Mouse (Mus musculus) right cerebral cortex, postnatal 10 days (tissue): ENCODE measurements at regions not wholly inside any gene's neighbourhood (a gene's known extent, or its start where the extent isn't known, plus 50 kb on each side); places are given as distances from the start of the nearest gene placed in this dataset.

Experiments used
- DNase-seq, 2 experiments: peaks; one replicate each; pipeline ENCODE4 v3.0.0; 2021; ENCODE audit warnings: low spot score in 2 of 2

GRCm38 (mm10) chr2:75452274-75453148, 206.6 kb upstream of the Hnrnpa3 start:
- DNase-seq, result no peak

DNA sequence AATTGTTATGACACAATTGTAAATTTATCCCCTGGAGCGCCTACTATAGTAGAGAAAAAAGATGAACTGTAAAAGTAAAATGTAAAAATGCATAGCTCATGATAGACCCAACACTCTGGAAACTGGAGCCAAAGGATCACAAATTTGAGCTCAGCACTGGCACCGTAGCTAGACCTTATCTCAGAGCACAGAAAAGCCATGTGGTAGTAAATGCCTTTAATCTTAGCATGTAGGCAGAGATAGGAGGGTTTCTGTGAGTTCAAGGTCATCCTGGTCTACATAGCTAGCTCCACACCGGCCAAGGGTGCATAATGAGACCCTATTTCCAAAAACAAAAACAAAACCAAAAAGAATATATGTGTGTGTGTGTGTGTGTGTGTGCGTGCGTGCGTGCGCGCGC, 203.6 kb upstream of the Hnrnpa3 start:
- DNase-seq, result no peak

GRCm38 (mm10) chr2:75456272-75456671, 202.8 kb upstream of the Hnrnpa3 start:
- no peak for DNase-seq

GRCm38 (mm10) chr2:75457423-75457822, 201.6 kb upstream of the Hnrnpa3 start:
- DNase-seq, result no peak

GRCm38 (mm10) chr2:75458898-75459297, 200.2 kb upstream of the Hnrnpa3 start:
- no peak for DNase-seq

DNA sequence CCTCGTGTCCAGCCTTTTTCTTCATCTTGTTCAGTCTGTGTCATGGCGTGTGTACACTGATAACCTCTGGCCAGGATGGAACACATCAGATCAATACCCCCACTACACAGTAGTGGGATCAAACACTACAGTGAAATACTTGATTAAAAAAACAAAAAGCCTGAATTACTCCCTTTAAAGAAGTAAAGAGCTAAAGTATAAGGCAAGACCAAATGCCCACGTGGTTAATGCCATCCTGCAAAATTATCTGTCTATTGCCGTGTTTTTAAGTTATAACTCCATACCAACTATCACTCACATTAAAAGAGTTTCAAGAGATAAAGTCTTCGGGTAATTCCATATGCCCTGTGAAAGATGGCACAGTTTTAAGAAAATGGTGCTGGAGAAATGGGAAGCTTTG, 198.6 kb upstream of the Hnrnpa3 start:
- DNase-seq, result no peak

GRCm38 (mm10) chr2:75461019-75461418, 198.0 kb upstream of the Hnrnpa3 start:
- no peak for DNase-seq

- no peak for DNase-seq
These were observed 197.6 kb upstream of the Hnrnpa3 start for GRCm38 (mm10) chr2:75461421-75461991.

- no peak for DNase-seq
These were observed 196.9 kb upstream of the Hnrnpa3 start for GRCm38 (mm10) chr2:75462030-75462671.

GRCm38 (mm10) chr2:75463091-75463490, 196.0 kb upstream of the Hnrnpa3 start:
- DNase-seq, result no peak

- DNase-seq, result no peak
These were observed 194.6 kb upstream of the Hnrnpa3 start for GRCm38 (mm10) chr2:75464429-75464828.

GRCm38 (mm10) chr2:75468851-75469250, 190.2 kb upstream of the Hnrnpa3 start:
- no peak for DNase-seq

GRCm38 (mm10) chr2:75469958-75470687, 188.9 kb upstream of the Hnrnpa3 start:
- peak; percentile 43 to 52 for DNase-seq

- no peak for DNase-seq
These were observed 188.4 kb upstream of the Hnrnpa3 start for GRCm38 (mm10) chr2:75470688-75471054.

DNA sequence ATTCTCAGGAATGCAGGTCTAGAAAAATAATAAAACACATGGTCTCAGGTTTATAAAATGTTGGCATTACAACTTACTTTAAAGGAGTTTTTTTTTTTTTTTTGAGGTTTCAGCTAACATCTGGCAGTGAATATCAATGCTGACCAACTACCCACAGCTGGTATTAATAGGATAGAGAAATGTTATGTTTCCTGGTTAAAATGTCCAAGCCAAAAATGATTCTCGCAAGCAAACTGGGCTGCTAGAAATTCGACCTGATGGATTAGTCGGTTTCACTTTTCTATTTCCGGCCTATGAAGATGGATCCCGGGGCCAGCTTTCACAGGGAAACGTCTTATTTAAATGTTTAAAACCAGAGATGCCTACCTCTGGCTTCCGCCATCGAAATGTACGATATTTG, 186.6 kb upstream of the Hnrnpa3 start:
- no peak for DNase-seq

- no peak for DNase-seq
These were observed 184.6 kb upstream of the Hnrnpa3 start for GRCm38 (mm10) chr2:75474509-75474908.

DNA sequence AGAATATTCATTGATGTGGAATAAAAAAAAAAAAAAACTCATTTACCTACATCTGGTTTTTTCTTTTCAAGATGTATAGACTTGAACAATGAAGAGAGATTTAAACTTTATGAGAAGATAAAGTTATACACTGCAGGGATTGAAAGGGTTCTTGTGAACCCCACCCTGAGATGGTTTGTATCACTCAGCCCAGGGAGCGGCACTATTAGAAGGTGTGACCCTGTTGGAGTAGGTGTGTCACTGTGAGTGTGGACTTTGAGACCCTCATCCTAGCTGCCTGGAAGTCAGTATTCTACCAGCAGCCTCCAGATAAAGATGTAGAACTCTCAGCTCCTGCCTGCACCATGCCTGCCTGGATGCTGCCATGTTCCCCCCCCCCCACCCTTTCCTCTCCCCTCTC, 182.7 kb upstream of the Hnrnpa3 start:
- no peak for DNase-seq

GRCm38 (mm10) chr2:75477076-75477475, 182.0 kb upstream of the Hnrnpa3 start:
- peak; percentile 26 to 47 for DNase-seq

GRCm38 (mm10) chr2:75479546-75479945, 179.5 kb upstream of the Hnrnpa3 start:
- no peak for DNase-seq

GRCm38 (mm10) chr2:75481863-75482262, 177.2 kb upstream of the Hnrnpa3 start:
- DNase-seq, result peak; percentile 26 to 27

DNA sequence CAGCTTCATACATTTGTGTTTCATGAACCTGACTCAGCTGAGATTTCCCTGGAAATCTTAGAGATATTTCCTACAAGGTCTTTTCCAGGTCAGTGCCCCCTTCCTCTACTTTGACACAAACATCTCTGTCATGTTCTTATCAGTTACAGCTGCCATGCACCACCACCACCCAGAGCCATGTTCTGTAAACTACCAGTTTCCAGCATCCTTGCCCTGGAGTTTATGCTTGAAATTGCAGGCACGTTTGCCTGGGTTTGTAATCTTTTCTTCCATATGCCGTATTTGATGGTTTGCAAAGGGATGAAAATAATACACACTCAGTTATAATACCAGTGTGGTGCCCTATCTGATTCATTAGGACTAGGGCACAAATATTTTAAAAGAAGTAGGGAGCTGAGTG, 176.6 kb upstream of the Hnrnpa3 start:
- no peak for DNase-seq

DNA sequence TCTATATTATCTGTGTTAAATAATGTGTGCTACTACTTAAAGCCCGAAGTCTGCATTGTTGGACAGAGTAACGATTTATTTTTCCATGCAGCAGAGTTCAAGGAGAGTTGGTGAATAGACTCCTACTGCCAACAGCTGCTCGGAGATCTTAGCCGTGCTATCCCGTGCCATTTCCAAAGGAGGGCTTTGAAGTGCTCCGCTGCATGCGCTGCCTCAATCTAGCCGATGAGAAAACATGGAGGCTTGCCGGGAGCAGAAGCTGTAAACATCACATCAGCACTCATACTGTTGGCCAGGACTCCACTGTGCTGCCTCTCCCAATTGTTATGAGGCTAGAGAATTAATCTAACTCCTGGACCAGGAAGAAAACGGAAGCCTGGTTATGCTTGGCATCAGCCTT, 174.1 kb upstream of the Hnrnpa3 start:
- no peak for DNase-seq
